Mouse (Mus musculus) myocyte (in vitro differentiated cells): ENCODE measurements around the gene Itga1. TPM values are rescaled to one million over a fixed set of nuclear protein-coding genes. Genes with fewer than 3 reads are reported as not detected.
A peak's percentile ranks its signal among the peaks of the same experiment; 100 is the strongest.

Source experiments
- H3K27me3 ChIP-seq: one replicate; pipeline ENCODE4 v1.6.1; 2011; ENCODE audit not compliant: control insufficient read depth, insufficient read depth, insufficient read length
- H3K36me3 ChIP-seq: one replicate; pipeline ENCODE4 v1.6.1; 2011; ENCODE audit not compliant: control insufficient read depth, insufficient read depth
- H3K4me2 ChIP-seq: one replicate; pipeline ENCODE4 v1.6.1; 2011; ENCODE audit warnings: low read depth, control low read depth
- H3K4me3 ChIP-seq: one replicate; pipeline ENCODE4 v1.5.1; 2011; ENCODE audit warnings: mild to moderate bottlenecking, control low read depth, moderate library complexity
- H3K79me2 ChIP-seq: one replicate; pipeline ENCODE4 v1.6.1; 2011; ENCODE audit not compliant: control insufficient read depth, insufficient read depth
- H3ac ChIP-seq: one replicate; pipeline ENCODE4 v1.6.1; 2011; ENCODE audit not compliant: control insufficient read depth, insufficient read length
- CEBPB ChIP-seq: IDR thresholded peaks from 2 replicates; pipeline ENCODE4 v1.6.1; 2011; ENCODE audit warnings: mild to moderate bottlenecking, moderate library complexity; ENCODE audit not compliant: poor library complexity, insufficient read depth, severe bottlenecking
- E2F4 ChIP-seq: IDR thresholded peaks from one replicate; pipeline ENCODE4 v1.6.1; 2011; ENCODE audit warnings: mild to moderate bottlenecking, control low read depth, moderate library complexity; ENCODE audit not compliant: insufficient read depth
- MAX ChIP-seq: IDR thresholded peaks from one replicate; pipeline ENCODE4 v1.6.1; 2011; ENCODE audit warnings: low read depth, mild to moderate bottlenecking, control low read depth
- MYOD1 ChIP-seq, 3 experiments: IDR thresholded peaks; one replicate each; pipeline ENCODE4 v1.6.1; 2011; ENCODE audit warnings: control low read depth in 2 of 3, low read depth in 2 of 3, mild to moderate bottlenecking in 2 of 3, moderate library complexity in 1 of 3; ENCODE audit not compliant: insufficient read length in 2 of 3, control insufficient read depth in 1 of 3
- MYOG ChIP-seq, 3 experiments: IDR thresholded peaks; one replicate each; pipeline ENCODE4 v1.6.1; 2011; ENCODE audit warnings: control low read depth in 2 of 3, low read depth in 2 of 3, mild to moderate bottlenecking in 2 of 3; ENCODE audit not compliant: insufficient read length in 2 of 3, control insufficient read depth in 1 of 3, insufficient read depth in 1 of 3
- POLR2A ChIP-seq: IDR thresholded peaks from one replicate; pipeline ENCODE4 v1.6.1; 2011; ENCODE audit warnings: low read depth, mild to moderate bottlenecking, control low read depth, moderate library complexity; ENCODE audit not compliant: insufficient read length
- POLR2AphosphoS2 ChIP-seq: IDR thresholded peaks from one replicate; pipeline ENCODE4 v1.6.1; 2011; ENCODE audit warnings: low read depth, control low read depth; ENCODE audit not compliant: insufficient read length
- REST ChIP-seq: IDR thresholded peaks from one replicate; pipeline ENCODE4 v1.6.1; 2011; ENCODE audit warnings: mild to moderate bottlenecking, control low read depth, moderate library complexity; ENCODE audit not compliant: insufficient read depth, insufficient read length
- SRF ChIP-seq: IDR thresholded peaks from one replicate; pipeline ENCODE4 v1.6.1; 2011; ENCODE audit warnings: low read depth; ENCODE audit not compliant: control insufficient read depth, insufficient read length
- TCF12 ChIP-seq: IDR thresholded peaks from one replicate; pipeline ENCODE4 v1.6.1; 2011; ENCODE audit warnings: mild to moderate bottlenecking, control low read depth; ENCODE audit not compliant: poor library complexity, insufficient read depth, severe bottlenecking
- TCF3 ChIP-seq: IDR thresholded peaks from one replicate; pipeline ENCODE4 v1.6.1; 2011; ENCODE audit warnings: low read depth, control low read depth; ENCODE audit not compliant: insufficient read length
- USF1 ChIP-seq: IDR thresholded peaks from one replicate; pipeline ENCODE4 v1.6.1; 2011; ENCODE audit warnings: low read depth, mild to moderate bottlenecking, control low read depth, moderate library complexity
- polyA plus RNA-seq: library from polyadenylated mRNA; unstranded; fragments of >200 nt; fragmentation: generic; extraction: Trizol; gene quantifications from one replicate; pipeline ENCODE4 v1.2.1, GENCODE M21; 2012; ENCODE audit warnings: missing spikeins

The Itga1 gene
- polyA plus RNA-seq, 1 experiment: 0.11 TPM

- Histone ChIP-seq H3K36me3 (no peaks in the 10 kb centered on the region), H3K4me2 (peak within 1 kb of the TSS; percentile 30), H3K27me3 (no peaks in the 10 kb centered on the region), H3K79me2 (no peaks in the 10 kb centered on the region), H3ac (no peak within 1 kb of the TSS), H3K4me3 (no peak within 1 kb of the TSS)
- TF ChIP-seq MYOD1 (IDR thresholded peaks at IDR 0.05; ENCODE audit: control insufficient read depth in 1 of 3, insufficient read length in 2 of 3, low read depth in 2 of 3) (no peak), POLR2A (no peak), TCF12 (no peak), E2F4 (no peak), SRF (no peak), USF1 (no peak), REST (no peak), CEBPB (no peak), MAX (no peak), MYOG (IDR thresholded peaks at IDR 0.05; ENCODE audit: control insufficient read depth in 1 of 3, insufficient read depth in 1 of 3, insufficient read length in 2 of 3, low read depth in 2 of 3) (no peak), POLR2AphosphoS2 (no peak), TCF3 (no peak)
Measured at GRCm38 (mm10) chr13:114931775-114932294, 169.9 kb downstream of the Itga1 start, which contains the start of gene Itga2. TSS of gene Itga2 (minus strand) at chr13:114932100.

DNA sequence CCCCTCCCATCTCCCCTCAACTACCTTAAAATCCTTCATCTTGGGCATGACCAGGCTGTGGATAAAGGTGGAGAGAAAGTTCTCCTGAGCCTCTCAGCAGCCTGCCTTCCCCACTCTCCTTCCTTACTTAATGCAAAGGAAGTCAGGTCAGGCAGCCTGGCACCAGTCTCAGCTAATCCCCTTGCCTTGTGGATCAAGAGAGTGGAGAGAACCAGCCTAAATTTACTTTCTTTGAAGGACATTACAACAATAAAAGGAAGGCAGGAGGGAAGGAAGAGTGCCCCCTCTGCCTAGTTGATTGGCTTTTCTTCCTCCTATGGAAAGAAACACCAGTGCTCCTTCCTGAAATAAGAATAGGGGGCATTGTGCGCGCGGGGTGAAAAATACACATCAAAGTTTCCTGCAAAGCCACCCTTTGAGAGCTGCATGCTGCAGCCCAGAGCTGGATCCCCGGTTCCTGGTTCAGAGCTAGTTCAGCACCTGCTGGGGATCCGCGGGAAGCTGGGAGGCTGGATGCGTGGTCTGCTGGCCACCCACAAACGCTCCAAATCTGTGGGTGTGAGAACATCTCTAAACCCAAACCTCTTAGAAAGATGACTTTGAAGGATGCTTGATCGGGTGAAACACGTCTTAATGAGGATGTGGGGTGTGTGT is 170.6 kb downstream of the Itga1 start:
- Histone ChIP-seq H3K36me3 (no peaks in the 10 kb centered on the region), H3K4me3 (no peak overlapping the region), H3ac (no peak overlapping the region), H3K79me2 (no peaks in the 10 kb centered on the region), H3K4me2 (peak overlapping the region; percentile 30), H3K27me3 (no peaks in the 10 kb centered on the region)
- no peak for TF ChIP-seq MYOG (IDR thresholded peaks at IDR 0.05; ENCODE audit: control insufficient read depth in 1 of 3, insufficient read depth in 1 of 3, insufficient read length in 2 of 3, low read depth in 2 of 3)
- no peak for TF ChIP-seq POLR2A
- TF ChIP-seq REST: no peak
- TF ChIP-seq POLR2AphosphoS2: no peak
- TF ChIP-seq SRF: no peak
- TF ChIP-seq TCF12: no peak
- TF ChIP-seq E2F4: no peak
- TF ChIP-seq MAX: no peak

- Histone ChIP-seq H3K27me3 (no peaks in the 10 kb centered on the region), H3K36me3 (no peaks in the 10 kb centered on the region), H3K4me2 (no peak overlapping the region), H3K4me3 (no peak overlapping the region), H3ac (no peak overlapping the region), H3K79me2 (no peaks in the 10 kb centered on the region)
- no peak for TF ChIP-seq MYOD1 (IDR thresholded peaks at IDR 0.05; ENCODE audit: control insufficient read depth in 1 of 3, insufficient read length in 2 of 3, low read depth in 2 of 3)
- TF ChIP-seq E2F4: no peak
- TF ChIP-seq MAX: no peak
- TF ChIP-seq TCF3: no peak
- TF ChIP-seq MYOG (IDR thresholded peaks at IDR 0.05; ENCODE audit: control insufficient read depth in 1 of 3, insufficient read depth in 1 of 3, insufficient read length in 2 of 3, low read depth in 2 of 3): no peak
- TF ChIP-seq CEBPB: no peak
- no peak for TF ChIP-seq SRF
- no peak for TF ChIP-seq POLR2A
- no peak for TF ChIP-seq TCF12
- TF ChIP-seq USF1: no peak
Measured at GRCm38 (mm10) chr13:114924785-114925184, 177.0 kb downstream of the Itga1 start.

- Histone ChIP-seq H3K4me2 (no peak overlapping the region), H3K79me2 (no peaks in the 10 kb centered on the region), H3K36me3 (no peaks in the 10 kb centered on the region), H3K27me3 (no peaks in the 10 kb centered on the region), H3ac (no peak overlapping the region), H3K4me3 (no peak overlapping the region)
- TF ChIP-seq E2F4 (no peak), REST (no peak)
Measured at GRCm38 (mm10) chr13:114923331-114923730, 178.4 kb downstream of the Itga1 start.

- no peak for TF ChIP-seq TCF3
- no peak for TF ChIP-seq E2F4
- H3ac ChIP-seq: no peak overlapping the region
- H3K27me3 ChIP-seq: no peaks in the 10 kb centered on the region
- H3K36me3 ChIP-seq: no peaks in the 10 kb centered on the region
- no peak overlapping the region for H3K4me3 ChIP-seq
- no peak overlapping the region for H3K4me2 ChIP-seq
- H3K79me2 ChIP-seq: no peaks in the 10 kb centered on the region
Measured at GRCm38 (mm10) chr13:114915767-114916166, 186.0 kb downstream of the Itga1 start.
